Mouse (Mus musculus) cerebellum, postnatal 10 days (tissue): ENCODE data around the gene Dna2.
A peak's percentile ranks its signal among the peaks of the same experiment; 100 is the strongest.

ENCODE experiments used
- DNase-seq, 2 experiments: peaks; one replicate each; pipeline ENCODE4 v3.0.0; 2021; ENCODE audit warnings: mixed read lengths in 2 of 2

Gene Dna2

DNA sequence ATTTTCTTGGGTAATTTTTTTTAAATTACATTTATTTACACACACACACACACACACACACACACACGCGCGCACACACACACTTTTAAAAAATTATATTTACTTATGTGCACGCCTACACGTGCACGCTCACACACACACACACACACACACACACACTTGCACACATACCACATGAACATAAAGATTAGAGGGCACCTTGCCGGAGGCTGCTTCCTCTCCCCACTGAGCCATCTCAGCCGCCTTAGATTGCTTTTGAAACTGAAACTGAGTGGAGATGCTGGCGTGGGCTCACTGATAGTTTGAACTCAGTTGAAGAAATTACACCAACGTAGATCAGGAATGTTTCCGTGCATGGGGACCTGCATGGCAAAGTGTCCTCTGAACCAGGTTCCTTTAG, 37.2 kb downstream of the Dna2 start:
- DNase-seq, result no peak

DNA sequence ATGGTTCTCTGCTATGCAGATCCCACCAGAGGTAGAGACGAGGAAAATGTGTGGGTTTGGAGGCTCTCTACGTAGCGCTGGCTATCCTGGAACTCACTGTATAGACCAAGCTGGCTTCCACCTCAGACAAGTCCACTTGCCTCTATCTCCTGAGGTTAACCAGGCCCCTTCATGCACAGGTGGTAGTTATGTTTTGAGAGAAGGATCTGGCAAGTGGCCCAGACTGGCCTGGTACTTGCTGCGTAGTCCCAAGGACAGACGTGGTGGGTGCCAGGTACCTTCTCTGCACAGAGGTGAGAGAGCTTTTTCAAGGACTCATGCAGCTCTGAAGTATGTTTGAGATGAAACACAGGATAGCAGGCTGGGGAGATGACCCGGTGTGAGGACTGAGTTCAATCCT, 37.7 kb downstream of the Dna2 start:
- DNase-seq, result peak in 1 of 2 experiments; percentile 26

DNA sequence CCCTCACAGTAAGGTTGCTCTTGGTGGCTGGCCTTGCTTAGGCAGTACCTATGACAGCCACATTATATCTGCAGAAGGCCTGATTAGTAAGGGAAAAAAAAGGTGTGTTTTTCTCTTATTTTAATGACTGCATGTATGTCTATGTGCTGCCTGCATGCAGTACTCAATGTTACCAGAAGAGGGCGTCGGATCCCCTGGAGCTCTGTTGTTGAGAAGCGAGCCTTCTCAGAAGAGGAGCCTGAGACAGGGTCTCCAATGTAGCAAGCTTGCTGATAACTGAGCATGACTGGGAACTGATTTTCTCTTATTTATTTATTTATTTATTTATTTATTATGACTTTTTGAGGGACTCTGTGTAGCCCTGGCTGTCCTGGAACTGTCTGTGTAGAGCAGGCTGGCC, 40.5 kb downstream of the Dna2 start:
- peak; percentile 55 to 69 for DNase-seq

DNA sequence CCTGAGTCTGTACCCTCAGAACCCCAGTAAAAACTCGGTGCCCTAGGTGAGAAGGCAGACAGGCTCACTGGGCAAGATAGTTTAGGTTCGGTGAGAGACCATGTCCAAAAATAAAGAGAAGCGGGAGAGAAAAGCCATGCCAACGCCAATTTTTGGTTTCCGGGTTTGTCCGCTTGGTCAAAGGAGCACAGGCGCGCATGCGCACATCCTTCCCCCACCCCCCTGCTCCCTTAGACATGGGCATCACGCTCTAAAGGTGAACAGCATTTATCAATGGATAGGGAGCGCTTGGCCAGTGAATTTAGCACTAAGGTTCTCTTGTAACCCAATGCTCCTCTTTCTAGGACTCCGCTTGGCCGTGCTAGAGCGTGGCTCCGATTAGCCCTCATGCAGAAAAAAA, 43.8 kb downstream of the Dna2 start:
- no peak for DNase-seq

DNA sequence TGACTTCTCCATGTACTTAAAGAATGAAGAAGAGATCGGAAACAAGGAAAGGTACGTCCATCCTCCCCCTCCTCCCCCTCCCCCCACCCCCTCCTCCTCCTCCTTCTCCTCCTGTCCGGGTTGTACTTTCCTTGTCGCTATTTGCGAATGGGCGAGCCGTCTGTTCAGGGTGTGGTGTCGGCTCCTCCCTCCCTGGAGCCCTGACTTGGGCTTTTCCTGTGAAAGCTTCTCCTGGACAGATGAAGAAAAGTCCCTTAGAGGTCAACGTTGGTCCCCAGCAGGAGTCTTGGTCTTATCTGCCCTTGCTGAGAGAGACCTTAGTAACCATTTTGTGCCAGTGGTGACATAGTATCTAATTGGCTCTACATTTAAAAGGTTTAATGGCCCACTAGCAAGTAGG, 47.2 kb downstream of the Dna2 start:
- DNase-seq, result no peak

DNA sequence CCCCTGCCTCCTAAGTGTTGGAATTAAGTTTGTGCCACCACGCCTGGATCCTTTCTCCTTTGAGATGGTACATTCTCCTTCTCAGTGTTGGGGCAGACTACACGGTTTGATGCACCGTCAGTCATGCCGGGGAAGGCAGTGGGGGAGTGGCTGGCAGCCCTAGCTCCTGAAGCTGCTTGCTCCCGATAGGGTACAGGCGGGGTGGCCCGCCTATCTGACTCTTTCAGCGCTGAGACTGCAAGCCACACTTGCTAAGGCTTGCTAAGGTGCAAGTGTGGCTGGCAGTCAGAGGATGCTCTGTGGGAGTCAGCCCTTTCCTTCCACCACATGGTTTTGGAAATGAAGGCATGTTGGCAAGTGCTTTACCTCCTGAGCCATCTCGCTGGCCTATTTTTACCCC, 53.8 kb downstream of the Dna2 start:
- no peak for DNase-seq

DNA sequence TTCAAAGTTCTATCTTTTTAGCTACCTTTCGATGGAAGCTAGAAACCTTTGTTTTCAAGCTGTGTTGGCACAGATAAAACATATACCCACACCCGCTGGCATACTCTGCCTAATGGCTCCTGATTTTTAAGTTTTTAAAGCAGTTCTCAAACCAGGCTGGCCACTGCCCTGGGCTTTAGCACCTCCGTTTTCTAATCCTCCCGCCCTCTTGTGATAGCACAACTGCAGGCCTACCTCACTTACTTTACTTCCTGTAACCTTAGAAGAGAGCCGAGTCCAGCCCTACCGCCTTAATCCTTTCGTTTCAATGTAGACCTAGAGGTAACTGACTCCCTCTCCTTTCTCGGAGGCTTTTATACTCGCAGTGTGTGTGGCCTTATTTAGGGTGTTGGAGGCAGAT, 56.4 kb downstream of the Dna2 start:
- no peak for DNase-seq

DNA sequence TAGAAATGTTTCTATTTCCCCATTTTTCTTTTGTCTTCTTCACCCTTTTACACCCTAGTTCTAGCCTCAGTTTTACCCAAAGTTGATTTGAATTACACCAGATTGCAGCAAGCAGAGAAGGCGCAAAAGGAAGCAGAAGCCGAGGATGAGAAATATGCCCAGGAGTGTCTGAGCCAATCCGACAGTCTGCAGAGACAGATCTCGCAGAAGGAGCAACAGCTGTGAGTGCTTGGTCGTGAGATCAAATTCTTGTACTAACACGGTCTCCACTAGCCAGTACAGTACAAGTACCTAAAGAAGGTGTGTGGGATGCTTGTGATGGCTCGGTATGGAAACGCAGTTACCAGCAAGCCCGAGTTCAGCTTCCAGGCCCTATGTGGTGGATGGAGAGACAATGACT, 57.7 kb downstream of the Dna2 start:
- DNase-seq, result no peak

DNA sequence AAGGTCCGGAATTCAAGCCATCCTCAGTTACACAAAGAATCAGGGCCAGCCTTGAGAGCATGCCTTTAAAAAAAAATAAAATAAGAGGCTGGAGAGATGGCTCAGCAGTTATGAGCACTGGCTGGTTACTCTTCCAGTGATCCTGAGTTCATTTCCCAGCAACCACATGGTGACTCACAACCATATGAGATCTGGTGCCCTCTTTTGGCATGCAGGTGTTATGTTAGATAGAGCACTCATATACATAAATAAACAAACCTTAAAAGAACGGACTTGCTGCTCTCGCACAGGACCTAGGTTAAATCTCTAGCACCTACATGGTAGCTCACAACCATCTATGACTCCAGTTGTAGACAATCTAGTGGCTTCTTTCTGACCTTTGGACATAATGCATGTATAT, 61.4 kb downstream of the Dna2 start:
- DNase-seq, result no peak

DNA sequence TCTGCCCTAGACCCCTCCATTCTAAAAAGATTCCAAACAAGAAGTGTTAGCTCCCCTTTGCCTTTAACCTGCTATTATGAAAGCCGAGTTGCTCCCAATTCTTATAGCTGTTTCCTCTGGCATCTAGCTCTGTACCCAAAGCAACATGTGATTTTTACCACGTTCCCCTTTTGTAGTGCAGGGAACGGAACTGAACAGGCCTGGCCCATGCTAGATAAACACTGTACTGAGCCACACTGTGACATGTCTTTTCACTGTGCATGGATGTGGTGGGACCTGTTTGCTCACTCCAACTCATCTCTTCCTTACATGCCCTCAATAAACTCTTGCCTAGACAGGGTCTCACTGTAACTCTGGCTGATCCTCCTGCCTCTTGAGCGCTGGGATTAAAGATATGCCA, 63.4 kb downstream of the Dna2 start:
- no peak for DNase-seq

DNA sequence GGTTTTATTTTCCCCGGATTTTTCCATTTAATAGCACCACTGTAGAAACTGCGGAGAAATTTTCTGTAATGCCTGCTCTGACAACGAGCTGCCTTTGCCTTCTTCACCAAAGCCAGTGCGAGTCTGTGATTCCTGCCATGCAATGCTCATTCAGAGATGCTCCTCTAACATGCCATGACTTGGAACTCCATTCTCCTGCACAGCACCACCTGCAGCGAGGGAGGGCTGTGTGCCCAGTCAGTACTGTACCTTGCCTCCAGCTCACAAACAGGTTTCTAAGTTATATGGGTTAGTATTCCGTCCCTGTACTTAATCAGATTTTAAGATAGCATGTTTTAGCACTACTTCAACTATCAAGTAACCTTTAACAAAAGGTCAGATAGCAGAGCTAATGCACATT, 64.7 kb downstream of the Dna2 start:
- DNase-seq, result peak; percentile 38 to 42

DNA sequence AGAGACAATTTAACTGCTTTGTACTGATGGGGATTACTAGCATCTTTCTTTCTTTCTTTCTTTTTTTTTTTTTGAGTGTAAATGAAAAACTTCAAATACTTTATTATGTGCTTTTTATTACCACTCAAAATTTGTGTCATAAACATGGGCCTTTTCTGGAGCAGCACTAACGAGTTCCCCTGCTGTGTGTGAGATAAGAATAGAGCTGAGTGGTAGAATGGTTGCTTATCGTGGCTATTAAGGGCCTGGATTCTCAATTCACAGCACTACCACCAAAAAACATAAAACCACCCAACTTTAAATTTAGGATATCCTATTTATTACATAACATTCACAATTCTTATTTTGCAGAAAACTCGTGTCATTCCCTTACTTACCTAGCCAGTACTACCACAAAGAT, 66.7 kb downstream of the Dna2 start:
- no peak for DNase-seq

DNA sequence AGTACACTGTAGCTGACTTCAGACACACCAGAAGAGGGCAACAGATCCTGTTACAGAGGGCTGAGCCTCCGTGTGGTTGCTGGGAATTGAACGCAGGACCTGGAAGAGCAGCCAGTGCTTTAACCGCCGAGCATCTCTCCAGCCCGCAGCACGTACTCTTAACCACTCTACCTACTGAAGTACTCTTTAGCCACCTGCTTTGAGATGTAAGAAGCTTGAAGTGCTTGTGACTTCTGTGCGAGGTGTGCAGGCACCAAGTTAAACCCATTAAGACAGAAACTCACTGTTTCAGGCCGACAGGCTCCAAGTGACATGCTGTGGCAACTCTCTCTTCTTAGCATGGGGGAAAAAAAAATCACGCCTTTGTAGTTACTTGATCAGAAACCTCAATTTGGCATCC, 67.3 kb downstream of the Dna2 start:
- no peak for DNase-seq

DNA sequence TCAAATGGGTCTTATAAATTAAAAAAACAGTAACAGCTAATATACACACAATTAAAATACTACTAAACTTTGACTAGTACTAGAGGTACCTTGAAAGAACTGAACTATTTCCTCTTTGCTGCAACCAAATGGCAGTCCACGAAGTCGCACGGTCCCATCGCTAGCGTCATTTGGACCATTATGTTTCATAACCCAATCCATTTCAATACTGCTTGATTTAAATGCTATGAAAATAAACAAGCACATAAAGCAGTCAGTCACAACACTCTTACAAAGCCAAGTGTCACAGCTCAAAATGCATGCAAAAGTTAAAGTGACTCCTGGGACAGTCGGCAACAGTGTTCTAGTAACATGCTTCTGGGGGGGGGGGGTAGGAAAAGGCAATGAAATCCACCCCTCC, 72.5 kb downstream of the Dna2 start:
- DNase-seq, result no peak

DNA sequence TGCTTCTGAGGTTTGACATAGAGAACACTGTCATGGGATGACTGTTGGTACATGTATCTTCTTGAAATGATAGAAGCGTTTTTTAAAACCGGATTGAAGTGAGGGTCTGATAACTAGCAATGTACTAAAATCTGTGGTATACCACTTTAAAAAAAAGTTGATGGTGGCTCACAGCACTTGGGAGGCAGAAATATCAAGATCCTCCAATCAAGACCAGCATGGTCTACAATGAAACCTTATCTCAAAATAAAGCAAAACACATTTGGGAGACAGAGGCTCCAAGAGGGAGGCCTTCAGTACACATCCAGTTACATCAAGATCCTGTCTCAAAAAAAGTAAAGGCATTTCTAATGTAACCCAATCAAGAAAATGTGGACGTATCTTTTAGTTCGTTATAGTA, 74.9 kb downstream of the Dna2 start:
- no peak for DNase-seq

DNA sequence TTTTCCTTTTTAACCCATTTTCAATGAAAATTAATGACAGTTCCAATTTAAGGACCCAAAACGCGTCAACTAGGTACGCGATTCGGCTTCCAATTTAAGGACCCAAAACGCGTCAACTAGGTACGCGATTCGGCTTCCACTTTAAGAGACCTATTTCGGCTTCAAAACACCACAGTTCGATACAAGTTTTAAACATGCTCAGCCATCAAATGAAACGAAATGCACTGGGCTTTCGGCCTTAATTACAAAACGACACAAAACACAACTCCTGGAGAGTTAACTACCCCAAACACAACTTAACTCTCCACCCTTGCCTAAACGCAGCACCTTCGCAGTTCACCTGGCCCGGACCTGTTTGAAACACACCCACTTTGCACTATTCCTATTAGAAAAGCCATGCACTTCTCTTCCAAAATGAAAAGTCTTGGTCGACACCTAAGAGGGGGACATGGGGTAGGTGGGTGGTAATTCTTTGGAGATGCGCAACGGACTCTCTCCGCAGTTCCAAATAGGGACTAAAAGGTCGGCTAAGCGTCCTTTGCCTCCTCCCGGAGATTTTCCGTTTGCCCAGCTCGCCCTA, 75.8 kb downstream of the Dna2 start:
- DNase-seq, result no peak

DNA sequence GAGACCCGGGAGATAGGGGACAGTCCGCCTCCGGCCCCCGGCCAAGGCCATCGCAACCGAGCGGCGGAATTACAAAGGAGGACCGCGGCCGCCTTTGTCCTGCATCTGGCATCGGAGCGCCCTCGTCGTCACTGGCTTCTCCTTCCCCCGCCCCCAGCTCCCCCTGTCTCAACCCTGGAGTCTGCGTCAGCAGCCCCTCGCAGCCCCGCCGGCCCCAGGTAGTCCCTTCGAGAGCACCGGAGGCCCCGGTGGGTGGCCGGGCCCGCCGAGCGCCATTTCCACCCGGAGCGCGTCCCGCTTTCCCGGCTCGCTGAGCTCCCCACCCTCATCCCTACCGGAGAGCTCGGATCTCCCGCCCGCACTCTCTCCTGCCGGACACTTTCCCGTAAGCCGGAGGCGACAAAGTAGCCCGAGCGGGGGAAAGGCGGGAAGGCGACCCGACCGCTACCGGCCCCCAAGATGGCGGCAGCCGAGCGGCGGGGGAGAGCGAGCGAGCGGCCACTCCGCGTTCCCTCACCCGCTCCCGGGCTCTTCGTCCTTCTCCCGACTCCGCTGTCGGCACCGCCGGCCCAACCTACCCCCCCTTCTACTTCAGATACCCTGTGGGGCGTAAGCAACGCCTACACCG, 76.4 kb downstream of the Dna2 start:
- peak; percentile 87 to 89 for DNase-seq
